Mouse (Mus musculus) CH12.LX (cell line): ENCODE measurements at regions not wholly inside any gene's neighbourhood (a gene's known extent, or its start where the extent isn't known, plus 50 kb on each side); places are given as distances from the start of the nearest gene placed in this dataset.

ENCODE experiments used
- BHLHE40 ChIP-seq: IDR thresholded peaks from 2 replicates; pipeline ENCODE4 v1.6.1; 2011; ENCODE audit warnings: mild to moderate bottlenecking, low read depth, low read length, improper control_type of control experiment
- CTCF ChIP-seq, 2 experiments: IDR thresholded peaks in 1 of 2; conservative IDR thresholded peaks in 1 of 2; 2 replicates each; pipeline ENCODE4 v1.5.1; 2011 to 2012; ENCODE audit warnings: low read depth in 2 of 2, low read length in 2 of 2, improper control_type of control experiment in 1 of 2, inconsistent platforms in 1 of 2, mild to moderate bottlenecking in 1 of 2, moderate library complexity in 1 of 2
- EP300 ChIP-seq: IDR thresholded peaks from 2 replicates; pipeline ENCODE4 v1.6.1; 2011; ENCODE audit warnings: low read length, improper control_type of control experiment
- ETS1 ChIP-seq: conservative IDR thresholded peaks from 2 replicates; pipeline ENCODE4 v1.6.1; 2012; ENCODE audit warnings: low read depth, mild to moderate bottlenecking, inconsistent platforms, low read length, improper control_type of control experiment, moderate library complexity
- KAT2A ChIP-seq: IDR thresholded peaks from 2 replicates; pipeline ENCODE4 v1.6.1; 2012; ENCODE audit warnings: low read length, improper control_type of control experiment, inconsistent platforms; ENCODE audit not compliant: insufficient replicate concordance
- NELFE ChIP-seq: IDR thresholded peaks from 2 replicates; pipeline ENCODE4 v1.6.1; 2011; ENCODE audit warnings: low read depth, low read length, improper control_type of control experiment
- POLR2A ChIP-seq: IDR thresholded peaks from 2 replicates; pipeline ENCODE4 v1.6.1; 2011; ENCODE audit warnings: low read depth, mild to moderate bottlenecking, improper control_type of control experiment, low read length
- USF1 ChIP-seq: IDR thresholded peaks from 2 replicates; pipeline ENCODE4 v1.6.1; 2014; ENCODE audit warnings: low read depth, mild to moderate bottlenecking, inconsistent platforms, low read length, improper control_type of control experiment
- USF2 ChIP-seq: conservative IDR thresholded peaks from 2 replicates; pipeline ENCODE4 v1.6.1; 2011; ENCODE audit warnings: low read depth, low read length, improper control_type of control experiment
- ZC3H11A ChIP-seq: IDR thresholded peaks from 2 replicates; pipeline ENCODE4 v1.6.1; 2012; ENCODE audit warnings: low read depth, mild to moderate bottlenecking, inconsistent platforms, low read length, improper control_type of control experiment

DNA sequence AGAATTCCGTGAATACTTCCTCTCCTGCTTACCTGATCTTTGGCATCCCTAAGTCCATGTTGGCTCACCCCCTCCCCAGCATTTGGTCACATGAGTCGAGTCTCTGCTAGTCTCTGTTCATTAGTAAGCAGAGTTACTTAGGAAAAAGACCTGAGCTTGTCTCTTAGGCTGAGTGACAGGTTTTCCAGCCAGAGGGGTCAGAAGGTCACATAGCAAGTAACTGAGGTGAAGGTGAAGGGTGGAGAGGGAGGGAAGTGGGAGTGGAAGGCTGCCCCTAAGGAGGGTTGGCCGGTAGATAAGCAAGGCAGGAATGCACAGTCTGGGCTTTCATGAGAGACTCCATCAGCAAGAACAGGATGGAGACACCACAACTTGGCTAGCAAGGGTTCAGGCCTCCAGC is 50.1 kb upstream of the Prelp start:
- TF ChIP-seq USF1 = no peak
- no peak for TF ChIP-seq USF2
- TF ChIP-seq EP300 = no peak
- no peak for TF ChIP-seq NELFE
- TF ChIP-seq POLR2A = no peak
- no peak for TF ChIP-seq ZC3H11A
- TF ChIP-seq KAT2A = no peak
- TF ChIP-seq BHLHE40 = no peak
- no peak for TF ChIP-seq ETS1
- no peak for TF ChIP-seq CTCF (conservative IDR thresholded peaks at IDR 0.05 in 1 of 2, IDR thresholded peaks at IDR 0.05 in 1 of 2; ENCODE audit: low read depth in 2 of 2, low read length in 2 of 2)
